Mouse (Mus musculus) CD4-positive helper T cell, adult 2 months (primary cell): ENCODE results near the gene C030005K15Rik.
"Not testable (repeated sequence)": the region's sequence is repeated elsewhere in the genome, so short reads cannot be mapped to it uniquely, and the experiment has no call there.

Source experiments
- DNase-seq: peaks from one replicate; pipeline ENCODE4 v3.0.0-alpha.2; 2012; ENCODE audit warnings: low read depth, missing footprints, low spot score

C030005K15Rik gene

DNA sequence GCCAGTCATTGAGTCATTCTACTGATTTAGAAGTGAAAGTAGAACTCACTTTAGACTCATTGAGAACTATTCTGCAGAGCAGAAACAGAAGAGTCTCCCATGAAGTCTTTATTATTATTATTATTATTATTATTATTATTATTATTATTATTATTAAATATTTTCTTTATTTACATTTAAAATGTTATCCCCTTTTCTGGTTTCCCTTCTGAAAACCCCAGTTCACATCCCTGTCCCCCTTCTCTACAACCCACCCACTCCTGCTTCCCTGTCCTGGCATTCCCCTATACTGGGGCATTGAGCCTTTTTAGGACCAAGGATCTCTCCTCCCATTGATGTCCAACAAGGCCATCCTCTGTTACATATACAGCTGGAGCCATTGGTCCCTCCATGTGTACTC lies at the start of gene C030005K15Rik:
C030005K15Rik (minus strand) TSS at position 101 of the 400 bp plus-strand sequence.
- DNase-seq = not testable (repeated sequence)

DNA sequence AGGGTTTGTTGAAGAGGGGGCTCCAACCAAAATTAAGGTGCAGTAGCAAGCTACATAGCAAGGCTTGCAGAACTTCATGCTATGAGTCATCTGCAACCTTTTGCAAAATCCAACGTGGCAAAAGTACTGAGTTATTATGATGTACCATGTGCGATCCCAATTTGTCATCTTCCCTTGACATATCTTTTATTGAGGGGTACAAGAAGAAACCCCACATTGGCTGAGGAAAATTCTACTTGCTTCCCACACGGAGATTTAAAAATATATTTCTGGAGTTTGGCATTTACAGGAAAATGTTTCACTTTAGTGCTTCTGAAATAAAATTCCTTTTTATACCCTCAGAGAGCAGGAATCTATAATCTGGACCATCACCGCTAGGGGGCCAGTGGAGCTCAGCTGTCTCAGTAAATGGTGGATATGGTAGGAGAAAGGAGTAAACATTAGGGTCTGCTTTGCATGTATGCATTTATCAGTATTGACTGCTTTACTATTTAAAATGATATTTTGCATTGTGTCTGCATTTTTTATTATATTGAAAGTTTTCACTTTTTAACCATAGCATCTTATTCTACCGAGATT lies 41.7 kb upstream of the C030005K15Rik start:
- DNase-seq = no peak

DNA sequence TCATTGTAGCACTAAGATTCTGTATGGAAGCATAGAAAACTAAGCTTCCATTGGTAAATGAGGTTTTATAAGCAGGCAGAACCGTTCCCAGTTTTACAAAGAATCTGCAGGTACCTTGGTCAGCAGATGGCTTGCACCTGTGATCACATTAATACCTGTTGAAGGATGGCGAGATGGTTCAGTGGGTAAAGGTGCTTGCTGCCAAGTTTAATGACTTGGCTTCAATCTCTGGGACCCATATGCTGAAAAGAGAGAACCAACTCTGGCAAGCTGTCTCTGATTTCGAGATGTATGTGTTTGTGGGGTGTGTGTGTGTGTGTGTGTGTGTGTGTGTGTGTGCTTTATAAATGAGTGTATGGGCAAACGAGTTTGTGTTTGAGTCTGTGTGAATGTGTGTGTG lies 27.3 kb upstream of the C030005K15Rik start:
- DNase-seq = no peak

DNA sequence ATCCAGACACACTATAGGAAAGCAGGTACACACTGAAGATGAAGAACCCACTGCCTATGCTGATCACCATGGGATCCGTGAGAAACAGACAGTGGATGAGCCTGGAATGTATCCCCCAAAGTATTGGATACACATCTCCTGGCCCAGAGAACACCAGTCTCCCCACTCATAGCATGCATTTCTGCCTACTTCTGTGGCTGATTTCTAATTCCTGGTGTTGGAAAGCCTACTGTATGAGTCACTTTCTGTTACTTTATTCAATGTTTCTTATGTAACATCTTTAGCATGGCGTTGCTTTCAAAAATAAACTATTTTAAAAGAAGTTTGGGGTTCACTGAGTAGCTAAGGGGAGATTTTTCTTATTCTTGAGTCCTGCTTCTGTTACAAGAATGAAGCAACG lies 20.7 kb upstream of the C030005K15Rik start:
- no peak for DNase-seq

DNA sequence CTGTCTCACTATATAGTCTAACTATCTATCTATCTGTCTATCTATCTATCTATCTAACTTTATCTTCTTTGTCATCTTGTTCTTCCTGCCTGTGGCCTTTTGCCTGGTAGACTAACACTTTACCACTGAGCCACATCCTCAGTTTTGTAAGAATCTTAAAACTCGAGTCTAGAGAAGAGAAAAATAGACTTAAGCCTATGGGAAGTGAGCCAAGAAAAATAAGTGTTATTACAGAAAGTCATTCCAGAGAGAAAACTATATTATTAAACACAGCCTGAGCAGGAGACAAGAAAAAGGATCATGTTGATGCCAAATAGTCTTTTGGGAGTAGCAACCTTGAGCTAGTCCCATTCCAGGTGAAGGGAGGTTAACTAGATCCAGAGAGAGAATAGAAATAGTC lies 626 bp downstream of the C030005K15Rik start:
- no peak for DNase-seq

DNA sequence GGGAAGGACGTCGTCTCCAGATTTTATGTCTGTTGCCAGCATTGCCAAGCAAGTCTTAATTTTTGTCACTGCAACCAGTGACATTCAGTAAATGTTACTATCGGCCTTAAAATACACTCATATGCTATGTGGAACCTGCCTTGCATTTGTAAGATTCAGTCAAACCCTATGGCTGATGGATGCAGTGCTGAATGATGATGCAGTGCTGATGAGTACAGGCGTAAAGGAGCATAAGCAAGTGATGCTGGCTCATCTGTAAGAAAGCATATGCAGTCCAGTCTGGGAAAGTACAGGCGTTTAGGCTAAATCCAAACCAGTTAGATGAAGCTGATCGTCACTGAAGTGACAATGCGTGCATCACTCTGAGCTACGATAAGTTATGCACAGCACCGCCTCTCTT lies 3.8 kb downstream of the C030005K15Rik start:
- DNase-seq = no peak

DNA sequence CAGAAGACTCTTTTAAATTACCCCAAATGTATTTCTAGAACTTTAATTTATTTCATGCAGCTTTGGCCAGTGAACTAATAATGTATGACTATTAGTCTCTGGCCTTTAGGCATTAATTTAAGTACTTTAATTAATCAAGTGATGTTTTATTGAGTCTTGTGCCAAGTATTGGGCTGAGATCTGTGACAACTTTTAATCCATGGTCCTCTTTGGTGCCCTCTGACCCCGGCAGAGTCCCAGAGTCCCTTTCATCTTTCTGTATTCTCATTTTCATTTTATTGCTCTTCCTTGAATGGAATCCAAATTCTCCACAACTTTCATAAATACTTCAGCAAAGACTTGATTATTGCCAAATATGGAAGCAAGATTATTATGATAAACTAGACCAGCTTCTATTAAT lies 5.9 kb downstream of the C030005K15Rik start:
- DNase-seq = no peak

DNA sequence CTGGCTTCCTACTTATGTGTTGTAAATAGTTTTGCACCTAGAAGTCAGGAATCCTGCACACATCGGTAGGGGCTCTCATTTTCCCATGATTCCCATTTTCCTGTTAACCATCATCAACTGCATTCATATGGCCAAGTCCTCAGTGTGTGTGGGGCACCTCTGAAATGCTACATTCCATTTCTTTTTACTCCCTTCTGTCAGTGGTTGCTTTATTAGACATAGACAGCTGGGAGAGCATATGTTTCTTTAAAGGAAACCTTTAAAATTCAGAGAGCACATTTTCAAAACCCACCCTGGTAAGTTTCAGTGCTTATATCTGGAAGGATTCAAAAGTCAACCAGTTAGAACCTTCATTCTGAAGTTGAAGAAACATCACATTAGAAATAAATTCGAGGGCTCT lies 8.5 kb downstream of the C030005K15Rik start:
- DNase-seq = no peak

DNA sequence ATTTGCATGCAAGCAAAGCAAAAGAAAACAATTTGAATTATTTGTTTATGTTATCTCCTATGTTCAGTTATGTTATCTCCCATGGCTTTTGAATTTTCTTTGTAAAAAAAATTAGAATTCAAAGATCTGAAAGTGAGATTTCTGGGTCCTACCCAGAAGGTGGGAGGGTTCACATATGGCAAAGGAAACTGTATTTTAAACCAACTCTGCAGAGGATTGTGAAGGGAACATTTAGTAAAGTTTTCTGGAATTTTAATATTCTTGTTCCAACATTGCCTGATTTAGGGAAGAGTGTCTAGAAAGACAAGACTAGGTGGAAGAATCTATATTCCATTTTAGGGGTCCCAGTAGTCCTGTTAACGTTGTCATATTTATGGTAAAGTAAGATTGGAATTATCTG lies 9.3 kb downstream of the C030005K15Rik start:
- no peak for DNase-seq

DNA sequence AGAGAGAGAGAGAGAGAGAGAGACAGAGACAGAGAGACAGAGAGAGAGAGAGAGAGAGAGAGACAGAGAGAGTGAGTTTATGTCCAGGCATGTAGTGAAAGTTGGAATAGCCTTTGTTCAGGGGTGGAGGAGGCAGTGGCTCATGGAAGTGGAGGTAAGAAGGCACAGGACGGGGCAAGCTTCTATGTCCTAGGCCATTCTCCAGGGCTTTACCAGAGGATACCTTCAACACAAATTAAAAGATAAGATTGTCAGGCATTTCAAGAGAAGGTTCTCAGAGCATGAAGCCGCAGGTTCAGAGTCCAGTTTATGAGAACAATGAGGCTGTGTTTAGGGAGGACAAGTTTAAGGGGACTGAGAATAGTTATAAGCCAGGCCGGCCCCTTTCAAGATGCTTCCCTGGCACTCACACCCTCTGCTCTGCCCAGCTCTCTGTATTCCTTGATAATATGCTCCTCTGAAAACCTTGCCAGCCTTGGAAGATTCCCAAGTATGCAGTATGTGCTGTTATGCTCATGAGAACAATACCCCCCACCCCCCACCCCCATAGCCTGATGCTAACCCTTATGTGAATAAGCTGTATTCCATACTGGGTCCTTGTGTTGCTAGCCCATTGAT lies 11.2 kb downstream of the C030005K15Rik start:
- no peak for DNase-seq

DNA sequence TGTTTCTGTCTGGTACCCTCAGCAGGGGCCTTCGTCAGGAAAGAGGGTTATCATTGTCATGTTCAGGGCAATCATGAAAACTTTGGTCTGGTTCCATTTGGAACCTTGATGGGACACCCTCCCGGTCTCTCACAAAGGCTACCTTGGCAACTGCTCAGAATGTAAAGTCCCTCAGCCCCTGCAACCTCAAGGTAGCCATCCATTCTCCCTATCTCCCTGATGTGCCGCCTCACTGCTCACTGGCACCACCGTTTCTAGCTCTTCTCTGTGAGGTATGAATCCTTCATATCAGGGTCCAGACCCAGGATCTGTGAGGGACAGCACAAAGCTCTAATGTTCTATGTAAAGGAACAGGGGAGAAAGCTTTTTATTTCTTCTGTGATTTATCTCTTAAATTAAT lies 12.0 kb downstream of the C030005K15Rik start:
- no peak for DNase-seq

DNA sequence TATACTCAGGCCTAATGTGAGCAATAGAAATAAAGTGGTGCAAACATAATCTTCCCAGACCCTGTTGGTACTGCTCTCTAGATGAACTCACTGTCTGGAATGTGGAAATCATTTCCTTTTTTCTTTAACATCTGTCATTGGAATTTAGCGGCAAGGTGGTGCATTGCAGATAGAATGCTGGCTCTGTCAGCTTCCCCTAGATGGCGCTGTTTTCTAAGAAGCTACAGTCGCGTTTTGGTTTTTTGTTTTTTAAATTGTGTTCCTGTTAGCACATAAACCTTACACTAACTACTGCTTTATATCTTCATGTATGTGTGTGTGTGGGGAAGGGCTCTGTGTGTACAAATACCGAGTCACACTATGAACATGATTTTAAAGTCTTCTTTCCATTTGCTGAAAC lies 13.9 kb downstream of the C030005K15Rik start:
- DNase-seq = peak; percentile 29

DNA sequence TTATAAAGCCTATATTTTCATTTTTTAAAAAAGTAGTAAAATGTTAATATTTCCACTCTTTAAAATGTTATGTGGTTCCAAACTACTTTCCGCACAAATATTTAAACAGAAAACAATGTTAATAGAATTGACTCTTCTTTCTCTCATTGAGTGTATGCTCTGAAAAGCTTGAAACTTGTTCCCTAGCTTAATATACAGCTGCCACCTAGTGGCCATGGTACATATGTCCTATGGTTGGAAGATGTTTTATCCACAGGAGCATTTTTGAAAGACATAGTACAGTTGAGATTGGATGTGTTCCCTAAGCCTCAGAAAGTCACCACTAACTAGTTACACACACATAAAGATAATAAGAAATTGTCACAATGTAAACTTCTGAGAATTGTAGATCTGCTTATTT lies 22.0 kb downstream of the C030005K15Rik start:
- DNase-seq = peak; percentile 10

DNA sequence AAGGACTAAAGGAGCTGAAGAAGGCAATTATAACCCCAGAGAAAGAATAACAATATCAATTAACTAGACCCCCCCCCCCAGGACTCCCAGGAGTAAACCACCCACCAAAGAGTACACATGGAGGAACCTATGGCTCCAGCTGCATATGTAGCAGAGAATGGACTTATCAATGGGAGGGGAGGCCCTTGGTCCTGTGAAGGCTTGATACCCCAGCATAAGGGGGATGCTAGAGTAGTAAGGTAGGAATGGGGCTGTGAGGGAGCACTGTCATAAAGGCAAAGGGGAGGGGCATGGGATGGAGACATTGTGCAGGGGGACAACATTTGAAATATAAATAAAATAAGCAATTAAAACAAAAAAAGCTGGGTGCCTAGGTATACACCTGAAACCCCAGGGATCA lies 24.2 kb downstream of the C030005K15Rik start:
- DNase-seq = no peak

DNA sequence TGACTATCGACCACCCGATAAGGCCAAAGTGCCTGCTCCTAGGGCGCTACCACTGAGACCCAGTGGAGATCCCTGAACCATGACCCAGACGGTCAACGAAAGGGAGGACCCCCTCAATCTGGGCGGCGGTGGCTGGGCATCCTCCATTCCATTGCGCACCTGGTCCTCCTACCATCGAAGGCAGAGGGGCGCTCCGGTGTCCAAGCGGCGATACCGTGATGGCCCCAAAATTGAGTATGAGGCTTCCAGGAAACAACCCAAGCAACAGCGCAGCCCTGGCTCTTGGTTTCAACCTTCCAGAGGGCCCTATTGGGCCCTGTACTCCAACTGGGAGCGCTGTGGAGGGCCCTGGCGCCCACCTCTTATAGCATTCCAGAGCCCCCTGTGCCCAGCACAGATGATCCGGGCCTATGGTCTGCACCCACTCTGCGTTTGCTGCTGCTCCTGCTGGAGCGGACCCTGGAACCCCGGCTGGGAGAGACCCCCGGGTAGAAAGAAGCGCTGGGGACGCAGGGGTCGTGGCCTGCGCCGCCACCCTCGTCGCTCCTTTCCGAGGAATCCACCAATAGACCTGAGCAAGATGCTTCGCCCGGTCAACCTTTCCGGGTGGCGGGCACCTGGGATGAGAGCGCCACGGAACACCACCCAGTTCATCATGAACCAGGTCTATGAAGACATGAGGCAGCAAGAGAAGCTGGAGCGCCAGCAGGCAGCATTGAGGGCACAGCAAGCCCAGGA lies 33.0 kb downstream of the C030005K15Rik start:
- no peak for DNase-seq

DNA sequence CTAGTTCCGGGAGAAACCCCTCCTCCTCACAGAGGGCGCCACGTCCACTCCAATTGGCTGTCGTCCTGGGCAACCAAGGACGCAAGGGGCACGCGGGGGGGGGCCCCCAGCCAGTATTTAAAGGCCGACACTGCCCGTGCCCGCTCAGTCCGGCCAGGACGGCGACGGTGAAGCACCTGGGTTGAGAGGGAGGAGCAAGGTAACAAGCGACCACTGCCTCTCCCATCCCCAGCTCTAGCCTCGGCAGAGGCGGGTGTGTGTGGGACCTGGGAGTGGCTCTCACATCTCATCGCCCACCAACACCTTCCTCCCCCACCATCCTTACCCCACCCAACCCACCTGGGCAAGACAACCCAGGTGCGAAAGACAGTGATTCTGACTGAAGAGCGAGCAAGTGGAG lies 33.6 kb downstream of the C030005K15Rik start, which contains the start of gene Ccer1:
Ccer1 (plus strand) TSS at position 147 of the 400 bp plus-strand sequence.
- DNase-seq = no peak

DNA sequence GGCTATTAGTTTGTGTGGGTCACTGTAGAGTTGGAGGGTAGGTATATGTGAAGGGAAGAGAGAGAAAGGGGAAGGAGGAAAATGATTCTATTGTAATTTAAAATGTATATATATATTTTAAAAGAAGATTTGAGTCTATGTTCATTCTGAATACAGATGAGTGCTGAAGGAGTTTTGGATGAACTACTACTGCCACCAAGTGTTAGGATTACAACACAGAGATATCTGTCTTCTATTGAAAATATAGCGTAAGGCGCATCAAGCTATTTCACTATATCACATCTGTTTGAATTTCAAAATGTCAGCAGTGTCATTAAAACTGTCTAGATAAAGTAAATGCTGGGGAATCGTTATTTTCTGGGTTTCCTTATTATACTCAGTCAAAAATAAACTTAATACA lies 37.1 kb downstream of the C030005K15Rik start:
- DNase-seq = no peak

DNA sequence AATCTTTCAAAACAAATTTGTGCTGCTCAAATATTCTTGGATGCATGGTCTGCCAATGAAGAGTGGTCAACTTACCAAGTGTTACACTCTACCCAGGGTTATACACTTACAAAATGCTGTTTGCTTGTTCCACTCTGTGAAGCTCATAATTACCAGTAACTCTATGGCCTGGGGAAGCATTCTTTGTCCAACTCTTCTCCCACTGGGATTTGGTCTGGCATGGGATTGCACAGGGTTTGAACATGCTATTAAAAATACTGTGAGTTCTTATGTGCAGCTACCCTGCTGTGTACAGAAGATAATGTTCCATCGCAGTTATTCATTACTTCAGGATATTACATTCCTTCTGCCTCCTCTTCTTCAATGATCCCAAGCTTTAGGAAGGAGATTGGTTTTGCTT lies 39.4 kb downstream of the C030005K15Rik start:
- DNase-seq = no peak

DNA sequence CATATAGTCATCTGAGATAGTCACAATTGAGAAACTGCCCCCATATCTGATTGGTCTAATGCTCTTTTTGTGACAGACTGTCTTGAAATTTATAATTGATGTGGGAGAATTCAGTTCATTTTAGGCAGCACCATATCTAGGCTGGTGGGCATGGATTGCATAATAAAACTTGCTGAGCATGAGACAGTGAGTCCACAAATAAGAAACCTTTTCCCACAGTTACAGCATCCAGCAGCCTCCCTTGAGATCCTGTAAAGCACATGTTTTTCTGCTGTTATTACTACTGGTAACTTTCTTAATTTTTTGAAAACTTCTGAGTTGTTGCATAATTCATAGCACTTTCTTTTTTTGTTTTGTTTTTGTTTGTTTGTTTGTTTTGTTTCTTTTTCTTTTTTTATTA lies 43.6 kb downstream of the C030005K15Rik start:
- DNase-seq = no peak
